Mouse (Mus musculus) erythroblast, embryonic 14.5 days (primary cell): Measurements from ENCODE around the gene Sirt3. TPM values are rescaled to one million over a fixed set of nuclear protein-coding genes. Genes with fewer than 3 reads are reported as not detected.
"Not testable (repeated sequence)": the region's sequence is repeated elsewhere in the genome, so short reads cannot be mapped to it uniquely, and the experiment has no call there.

Experiments used
- H3K27me3 ChIP-seq: 2 replicates; pipeline ENCODE4 v1.6.1; 2012; ENCODE audit warnings: inconsistent platforms; ENCODE audit not compliant: control insufficient read depth
- H3K36me3 ChIP-seq: 2 replicates; pipeline ENCODE4 v1.6.1; 2012; ENCODE audit warnings: mild to moderate bottlenecking, inconsistent platforms; ENCODE audit not compliant: control insufficient read depth
- H3K4me1 ChIP-seq: 2 replicates; pipeline ENCODE4 v1.6.1; 2012; ENCODE audit warnings: inconsistent platforms; ENCODE audit not compliant: control insufficient read depth
- H3K4me3 ChIP-seq: replicated peaks from 2 replicates; pipeline ENCODE3; 2012; ENCODE audit warnings: moderate library complexity, mild to moderate bottlenecking, inconsistent platforms
- H3K9me3 ChIP-seq: 2 replicates; pipeline ENCODE4 v1.6.1; 2012; ENCODE audit warnings: low read length, inconsistent platforms, mixed read lengths; ENCODE audit not compliant: control insufficient read depth
- GATA1 ChIP-seq: IDR thresholded peaks from 2 replicates; pipeline ENCODE4 v1.6.1; 2012; ENCODE audit warnings: low read length, inconsistent platforms, mixed read lengths
- TAL1 ChIP-seq: IDR thresholded peaks from 3 replicates; pipeline ENCODE4 v1.6.1; 2012; ENCODE audit warnings: low read length, inconsistent platforms, mixed read lengths
- polyA plus RNA-seq: library from polyadenylated mRNA; stranded (reverse); fragments of >175 nt; gene quantifications from 2 replicates; pipeline ENCODE4 v1.2.3, GENCODE M21; 2012

Gene Sirt3
- polyA plus RNA-seq, 1 experiment, result 1.8 TPM

- peaks cover 1% of the 10 kb centered on the region; the same call in 1 of the 2 replicates for H3K4me1 ChIP-seq
- TF ChIP-seq TAL1, result no peak
- TF ChIP-seq GATA1, result no peak
- no peaks in the 10 kb centered on the region for H3K9me3 ChIP-seq
- H3K4me3 ChIP-seq, result no peak overlapping the region
- H3K27me3 ChIP-seq, result no peaks in the 10 kb centered on the region
- peaks cover 26% of the 10 kb centered on the region for H3K36me3 ChIP-seq
These were observed 20.1 kb upstream of the Sirt3 start for GRCm38 (mm10) chr7:140902036-140902875.

- H3K27me3 ChIP-seq, result no peaks in the 10 kb centered on the region
- H3K4me1 ChIP-seq, result peaks cover 1% of the 10 kb centered on the region; the same call in 1 of the 2 replicates
- no peak for TF ChIP-seq GATA1
- TF ChIP-seq TAL1, result no peak
- H3K9me3 ChIP-seq, result no peaks in the 10 kb centered on the region
- H3K36me3 ChIP-seq, result peaks cover 45% of the 10 kb centered on the region
- no peak within 1 kb of the TSS for H3K4me3 ChIP-seq
These were observed 18.1 kb upstream of the Sirt3 start, which contains the start of gene Cox8b for GRCm38 (mm10) chr7:140900220-140900619. Cox8b (minus strand) TSS chr7:140900446.

- TF ChIP-seq GATA1, result no peak
- H3K4me1 ChIP-seq, result peaks cover 1% of the 10 kb centered on the region; the same call in 1 of the 2 replicates
- H3K36me3 ChIP-seq, result peaks cover 54% of the 10 kb centered on the region
- H3K27me3 ChIP-seq, result no peaks in the 10 kb centered on the region
- no peaks in the 10 kb centered on the region for H3K9me3 ChIP-seq
- no peak overlapping the region for H3K4me3 ChIP-seq
These were observed 17.0 kb upstream of the Sirt3 start for GRCm38 (mm10) chr7:140899121-140899520.

- H3K9me3 ChIP-seq, result no peaks in the 10 kb centered on the region
- no peaks in the 10 kb centered on the region for H3K4me1 ChIP-seq
- peaks cover 67% of the 10 kb centered on the region for H3K36me3 ChIP-seq
- no peak overlapping the region for H3K4me3 ChIP-seq
- no peaks in the 10 kb centered on the region for H3K27me3 ChIP-seq
- TF ChIP-seq GATA1 (no peak), TAL1 (no peak)
These were observed 15.8 kb upstream of the Sirt3 start for GRCm38 (mm10) chr7:140897863-140898262.

- Histone ChIP-seq H3K4me3 (no peak overlapping the region), H3K36me3 (peaks cover 87% of the 10 kb centered on the region)
- TF ChIP-seq TAL1 (no peak), GATA1 (no peak)
These were observed 12.5 kb upstream of the Sirt3 start for GRCm38 (mm10) chr7:140894611-140895010.

GRCm38 (mm10) chr7:140894031-140894430 is 11.9 kb upstream of the Sirt3 start:
- H3K4me1 ChIP-seq, result no peaks in the 10 kb centered on the region
- peaks cover 87% of the 10 kb centered on the region for H3K36me3 ChIP-seq
- H3K4me3 ChIP-seq, result no peak overlapping the region
- no peaks in the 10 kb centered on the region for H3K27me3 ChIP-seq
- no peaks in the 10 kb centered on the region for H3K9me3 ChIP-seq
- TF ChIP-seq GATA1, result no peak
- no peak for TF ChIP-seq TAL1

More at GRCm38 (mm10) chr7:140894611-140895010, 12.5 kb upstream of the Sirt3 start:
- Histone ChIP-seq H3K9me3 (no peaks in the 10 kb centered on the region), H3K4me1 (no peaks in the 10 kb centered on the region), H3K27me3 (no peaks in the 10 kb centered on the region)

GRCm38 (mm10) chr7:140890636-140891035 is 8.5 kb upstream of the Sirt3 start:
- not testable (repeated sequence) for H3K9me3 ChIP-seq, H3K27me3 ChIP-seq, H3K4me3 ChIP-seq, H3K4me1 ChIP-seq
- peaks cover 86% of the 10 kb centered on the region for H3K36me3 ChIP-seq

- H3K4me1 ChIP-seq, result peaks cover 50% of the 10 kb centered on the region
- H3K4me3 ChIP-seq, result peak overlapping the region; percentile 87
- H3K9me3 ChIP-seq, result no peaks in the 10 kb centered on the region
- no peaks in the 10 kb centered on the region for H3K27me3 ChIP-seq
- peaks cover 53% of the 10 kb centered on the region for H3K36me3 ChIP-seq
- TF ChIP-seq GATA1 (no peak), TAL1 (no peak)
These were observed 327 bp upstream of the Sirt3 start for GRCm38 (mm10) chr7:140882469-140882803.

- Histone ChIP-seq H3K27me3 (no peaks in the 10 kb centered on the region), H3K4me3 (peak overlapping the region; percentile 87), H3K9me3 (no peaks in the 10 kb centered on the region), H3K4me1 (peaks cover 50% of the 10 kb centered on the region), H3K36me3 (peaks cover 53% of the 10 kb centered on the region)
- TF ChIP-seq GATA1, result no peak
- no peak for TF ChIP-seq TAL1
These were observed 1.1 kb downstream of the Sirt3 start for GRCm38 (mm10) chr7:140880865-140881515.
